Mouse (Mus musculus) neural tube, embryonic 11.5 days (tissue): ENCODE data around the gene Twf1. TPM values are rescaled to one million over a fixed set of nuclear protein-coding genes. Genes with fewer than 3 reads are reported as not detected.

Experiments used
- ATAC-seq: fragments of 200-750 bp; cut with Nextera tagmentation; 2 replicates; pipeline ENCODE4 v1.8.0; 2017; ENCODE audit warnings: moderate number of reproducible peaks, mild to moderate bottlenecking, moderate TSS enrichment, moderate library complexity; ENCODE audit not compliant: insufficient read depth, low FRiP score, low TSS enrichment
- DNase-seq: peaks from one replicate; pipeline ENCODE4 v3.0.0-alpha.2; 2015; ENCODE audit warnings: low spot score
- H3K27ac ChIP-seq: fragments of 300-500 bp; sonication (generic); 2 replicates; pipeline ENCODE4 v1.5.1; 2014; ENCODE audit warnings: low read depth, mild to moderate bottlenecking, low read length
- H3K27me3 ChIP-seq: fragments of 300-500 bp; sonication (generic); 2 replicates; pipeline ENCODE4 v1.6.1; 2014; ENCODE audit warnings: mild to moderate bottlenecking, low read length, mixed read lengths; ENCODE audit not compliant: control insufficient read depth, insufficient read depth
- H3K36me3 ChIP-seq: fragments of 300-500 bp; sonication (generic); 2 replicates; pipeline ENCODE4 v1.6.1; 2014; ENCODE audit warnings: mild to moderate bottlenecking, low read length, moderate library complexity, mixed read lengths; ENCODE audit not compliant: control insufficient read depth, insufficient read depth
- H3K4me1 ChIP-seq: fragments of 300-500 bp; sonication (generic); 2 replicates; pipeline ENCODE4 v1.6.1; 2014; ENCODE audit warnings: low read length, mixed read lengths; ENCODE audit not compliant: control insufficient read depth, insufficient read depth
- H3K4me2 ChIP-seq: fragments of 300-500 bp; sonication (generic); 2 replicates; pipeline ENCODE4 v1.6.1; 2014; ENCODE audit warnings: low read depth, mild to moderate bottlenecking, moderate library complexity
- H3K4me3 ChIP-seq: fragments of 300-500 bp; sonication (generic); 2 replicates; pipeline ENCODE4 v1.5.1; 2014; ENCODE audit warnings: low read depth, low read length
- H3K9ac ChIP-seq: fragments of 300-500 bp; sonication (generic); 2 replicates; pipeline ENCODE4 v1.6.1; 2014; ENCODE audit warnings: mild to moderate bottlenecking, low read length
- H3K9me3 ChIP-seq: fragments of 300-500 bp; sonication (generic); 2 replicates; pipeline ENCODE4 v1.6.1; 2016; ENCODE audit warnings: low read length; ENCODE audit not compliant: control insufficient read depth
- WGBS: fragments of 180-500 bp; shearing (Covaris S2); extraction: QIAGEN DNeasy Blood & Tissue Kit; methylation state at CpG from one replicate; pipeline ENCODE4 v1.1.7; 2014; 5-methylcytosine and 5-hydroxymethylcytosine counted together
- polyA plus RNA-seq: library from polyadenylated mRNA; unstranded; fragments of >200 nt; fragmentation: Nextera tagmentation; extraction: Ambion mirVana; gene quantifications from 2 replicates; pipeline ENCODE4 v1.2.1, GENCODE M21; 2014

Twf1 gene
- 106 and 107 TPM in 2 replicates for polyA plus RNA-seq

DNA sequence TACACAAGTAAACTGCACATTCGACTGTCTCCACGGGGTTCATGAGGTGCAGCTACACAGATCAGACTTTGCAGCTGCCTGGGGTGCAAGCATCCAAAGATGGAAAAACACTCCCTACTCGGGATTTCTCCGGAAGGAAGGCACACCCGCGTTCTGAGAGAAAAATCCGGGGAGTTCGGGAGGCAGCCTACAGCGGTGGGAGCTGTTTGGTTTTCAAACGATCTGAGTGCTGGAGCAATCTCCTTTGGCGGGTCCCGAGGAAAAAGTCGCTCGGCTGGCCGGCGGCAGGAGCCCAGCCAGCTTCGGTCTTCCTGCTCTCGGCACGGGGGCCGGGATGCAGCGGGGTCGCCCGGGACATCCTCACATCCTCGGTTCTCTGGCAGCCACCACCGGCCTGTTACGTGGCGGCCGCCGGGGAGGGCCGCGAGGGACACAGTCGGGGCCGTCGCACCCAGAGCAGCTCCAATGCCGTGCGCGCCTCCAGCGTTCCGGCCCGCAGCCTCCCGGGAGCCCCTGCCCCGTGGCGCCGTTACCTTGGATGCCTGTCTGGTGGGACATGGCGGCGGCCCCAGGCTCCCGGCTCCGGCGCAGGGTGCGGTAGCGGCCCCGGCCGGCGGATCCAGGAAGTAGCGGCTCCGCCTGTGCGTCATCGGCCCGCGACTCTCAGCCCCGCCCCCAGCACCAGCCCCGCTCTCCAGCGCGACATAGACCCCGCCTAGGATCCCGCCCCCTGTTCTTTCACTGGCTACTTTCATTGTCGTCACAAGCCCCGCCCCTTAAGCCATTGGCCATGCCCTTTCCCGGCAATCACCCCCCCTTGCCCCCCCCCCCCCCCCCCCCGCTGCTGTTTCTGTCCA lies at the start of gene Twf1:
TSS of gene Twf1 (minus strand) at position 671 of the 857 bp plus-strand sequence.
- Histone ChIP-seq H3K36me3 (peaks cover 6% of the 10 kb centered on the region; the same call in 1 of the 2 replicates), H3K27me3 (no peaks in the 10 kb centered on the region), H3K4me3 (peak within 1 kb of the TSS; percentile 94), H3K9me3 (no peaks in the 10 kb centered on the region), H3K4me2 (peak within 1 kb of the TSS; percentile 72), H3K9ac (peak within 1 kb of the TSS; percentile 94), H3K27ac (peak within 1 kb of the TSS; percentile 77), H3K4me1 (no peaks in the 10 kb centered on the region)
- ATAC-seq: peak; percentile 99
- DNase-seq: peak; percentile 97
- WGBS: under 1% methylated on average over 60 of the region's 70 CpGs

DNA sequence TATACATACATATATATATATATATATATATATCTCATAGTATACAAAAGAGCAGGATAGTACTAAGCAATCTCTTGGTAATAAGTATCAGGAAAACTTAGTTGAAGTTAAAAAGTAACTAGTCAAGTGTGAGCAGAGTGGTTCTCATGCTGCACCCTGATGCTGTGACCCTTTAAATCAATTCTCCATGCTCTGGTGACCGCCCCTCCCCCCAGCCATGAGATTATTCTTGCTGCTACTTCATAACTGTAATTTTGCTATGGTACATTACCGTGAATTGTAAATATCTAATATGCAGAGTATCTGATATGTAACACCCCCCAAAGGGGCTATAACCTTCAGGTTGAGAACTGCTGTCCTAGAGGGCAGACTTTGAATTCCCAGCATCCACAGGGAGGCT lies 49.4 kb upstream of the Twf1 start:
- no peak for ATAC-seq
- no peaks in the 10 kb centered on the region for H3K4me1 ChIP-seq

GRCm38 (mm10) chr15:94638207-94638606 lies 48.5 kb upstream of the Twf1 start:
- H3K27ac ChIP-seq: no peak overlapping the region
- H3K4me2 ChIP-seq: no peak overlapping the region
- 86% methylated on average over 2 of the region's 2 CpGs for WGBS
- H3K4me1 ChIP-seq: no peaks in the 10 kb centered on the region
- no peak overlapping the region for H3K9ac ChIP-seq
- no peak overlapping the region for H3K4me3 ChIP-seq
- DNase-seq: no peak
- no peaks in the 10 kb centered on the region for H3K27me3 ChIP-seq
- no peaks in the 10 kb centered on the region for H3K36me3 ChIP-seq
- no peaks in the 10 kb centered on the region for H3K9me3 ChIP-seq
- ATAC-seq: no peak

More for the DNA sequence above, 49.4 kb upstream of the Twf1 start:
- no peaks in the 10 kb centered on the region for H3K27me3 ChIP-seq
- no peaks in the 10 kb centered on the region for H3K9me3 ChIP-seq
- WGBS: 74% methylated on average over 2 of the region's 2 CpGs
- no peak overlapping the region for H3K4me3 ChIP-seq
- H3K27ac ChIP-seq: no peak overlapping the region
- no peak for DNase-seq
- H3K36me3 ChIP-seq: no peaks in the 10 kb centered on the region
- H3K4me2 ChIP-seq: no peak overlapping the region
- H3K9ac ChIP-seq: no peak overlapping the region

- Histone ChIP-seq H3K36me3 (no peaks in the 10 kb centered on the region), H3K27ac (no peak overlapping the region), H3K27me3 (no peaks in the 10 kb centered on the region), H3K9ac (no peak overlapping the region), H3K9me3 (no peaks in the 10 kb centered on the region), H3K4me1 (no peaks in the 10 kb centered on the region), H3K4me2 (no peak overlapping the region), H3K4me3 (no peak overlapping the region)
- no peak for ATAC-seq
- WGBS: 73% methylated on average over 11 of the region's 11 CpGs
- no peak for DNase-seq
These were observed 44.8 kb upstream of the Twf1 start for GRCm38 (mm10) chr15:94634524-94634923.

GRCm38 (mm10) chr15:94630553-94630952 lies 40.9 kb upstream of the Twf1 start:
- ATAC-seq: no peak
- H3K4me1 ChIP-seq: no peaks in the 10 kb centered on the region

DNA sequence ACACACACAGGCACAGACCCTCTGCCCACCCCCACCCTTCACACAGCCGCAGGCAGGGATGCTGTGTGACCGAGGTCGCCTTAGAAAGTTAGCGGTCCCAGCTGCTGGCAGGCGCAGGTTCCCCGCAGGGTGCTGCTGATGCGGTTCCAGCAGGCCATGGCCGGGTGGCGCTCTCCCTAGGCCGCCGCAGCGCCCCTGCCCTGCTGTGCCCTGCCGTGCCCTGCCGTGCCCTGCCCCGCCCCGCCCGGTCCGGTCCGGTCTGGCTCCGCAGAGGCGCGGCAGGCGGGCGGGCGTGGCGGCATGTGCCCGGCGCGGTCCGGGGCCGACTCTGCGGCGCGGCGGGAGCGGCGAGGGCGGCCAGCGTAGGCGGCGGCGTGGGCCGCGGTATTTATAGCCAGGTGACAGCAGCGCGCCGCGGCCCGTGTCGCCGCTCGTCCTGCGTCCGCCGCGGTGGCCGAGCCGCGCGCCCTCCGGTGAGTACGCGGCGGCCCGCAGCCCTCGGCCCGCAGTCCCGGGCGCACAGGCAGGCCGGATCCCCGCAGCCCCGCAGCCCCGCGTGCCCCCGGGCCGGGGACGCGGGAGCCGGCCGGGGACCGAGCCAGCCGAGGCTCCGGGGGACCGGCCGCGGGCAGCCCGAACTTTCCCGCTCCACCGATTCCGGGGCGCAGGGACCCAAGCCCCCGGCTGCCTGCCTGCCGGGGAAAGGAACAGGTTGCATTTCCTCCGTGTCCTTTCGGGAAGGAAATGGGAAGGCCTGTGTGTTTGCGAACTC lies 39.3 kb upstream of the Twf1 start, which contains the start of gene Tmem117:
TSS of gene Tmem117 (plus strand) at position 403 of the 772 bp plus-strand sequence.
- DNase-seq (peak; percentile 64), ATAC-seq (peak; percentile 84)
- no peaks in the 10 kb centered on the region for H3K4me1 ChIP-seq
- peak within 1 kb of the TSS; percentile 91 for H3K4me2 ChIP-seq
- H3K9ac ChIP-seq: peak within 1 kb of the TSS; percentile 69
- H3K27me3 ChIP-seq: no peaks in the 10 kb centered on the region; the same call in 1 of the 2 replicates
- H3K27ac ChIP-seq: no peak within 1 kb of the TSS
- H3K9me3 ChIP-seq: no peaks in the 10 kb centered on the region
- H3K36me3 ChIP-seq: no peaks in the 10 kb centered on the region
- under 1% methylated on average over 50 of the region's 96 CpGs for WGBS
- peak within 1 kb of the TSS; percentile 71 for H3K4me3 ChIP-seq

More at GRCm38 (mm10) chr15:94630553-94630952, 40.9 kb upstream of the Twf1 start:
- no peaks in the 10 kb centered on the region for H3K9me3 ChIP-seq
- no peak for DNase-seq
- no peak overlapping the region for H3K4me2 ChIP-seq
- H3K27me3 ChIP-seq: no peaks in the 10 kb centered on the region; the same call in 1 of the 2 replicates
- no peak overlapping the region for H3K9ac ChIP-seq
- H3K36me3 ChIP-seq: no peaks in the 10 kb centered on the region
- H3K4me3 ChIP-seq: no peak overlapping the region
- WGBS: 72% methylated on average over 4 of the region's 4 CpGs
- no peak overlapping the region for H3K27ac ChIP-seq

- ATAC-seq (peak; percentile 6), DNase-seq (no peak)
- Histone ChIP-seq H3K9ac (no peak overlapping the region), H3K27ac (no peak overlapping the region), H3K4me1 (no peaks in the 10 kb centered on the region), H3K9me3 (no peaks in the 10 kb centered on the region), H3K4me2 (peak overlapping the region; percentile 91), H3K36me3 (no peaks in the 10 kb centered on the region), H3K4me3 (peak overlapping the region; percentile 71), H3K27me3 (no peaks in the 10 kb centered on the region; the same call in 1 of the 2 replicates)
- WGBS: 47% methylated on average over 2 of the region's 2 CpGs
These were observed 38.8 kb upstream of the Twf1 start for GRCm38 (mm10) chr15:94628463-94628829.

GRCm38 (mm10) chr15:94620909-94621308 lies 31.2 kb upstream of the Twf1 start:
- H3K9ac ChIP-seq: no peak overlapping the region
- H3K27me3 ChIP-seq: no peaks in the 10 kb centered on the region
- no peak overlapping the region for H3K27ac ChIP-seq
- no peaks in the 10 kb centered on the region for H3K4me1 ChIP-seq
- no peak overlapping the region for H3K4me2 ChIP-seq
- DNase-seq (no peak), ATAC-seq (no peak)
- no peak overlapping the region for H3K4me3 ChIP-seq
- H3K9me3 ChIP-seq: no peaks in the 10 kb centered on the region
- no peaks in the 10 kb centered on the region for H3K36me3 ChIP-seq
